Mouse (Mus musculus): ENCODE data around the gene Wnt5a. TPM values are rescaled to one million over a fixed set of nuclear protein-coding genes. Genes with fewer than 3 reads are reported as not detected.

The Wnt5a gene
- polyA plus RNA-seq, 1 experiment from 2014 or later, result 26.0 TPM

DNA sequence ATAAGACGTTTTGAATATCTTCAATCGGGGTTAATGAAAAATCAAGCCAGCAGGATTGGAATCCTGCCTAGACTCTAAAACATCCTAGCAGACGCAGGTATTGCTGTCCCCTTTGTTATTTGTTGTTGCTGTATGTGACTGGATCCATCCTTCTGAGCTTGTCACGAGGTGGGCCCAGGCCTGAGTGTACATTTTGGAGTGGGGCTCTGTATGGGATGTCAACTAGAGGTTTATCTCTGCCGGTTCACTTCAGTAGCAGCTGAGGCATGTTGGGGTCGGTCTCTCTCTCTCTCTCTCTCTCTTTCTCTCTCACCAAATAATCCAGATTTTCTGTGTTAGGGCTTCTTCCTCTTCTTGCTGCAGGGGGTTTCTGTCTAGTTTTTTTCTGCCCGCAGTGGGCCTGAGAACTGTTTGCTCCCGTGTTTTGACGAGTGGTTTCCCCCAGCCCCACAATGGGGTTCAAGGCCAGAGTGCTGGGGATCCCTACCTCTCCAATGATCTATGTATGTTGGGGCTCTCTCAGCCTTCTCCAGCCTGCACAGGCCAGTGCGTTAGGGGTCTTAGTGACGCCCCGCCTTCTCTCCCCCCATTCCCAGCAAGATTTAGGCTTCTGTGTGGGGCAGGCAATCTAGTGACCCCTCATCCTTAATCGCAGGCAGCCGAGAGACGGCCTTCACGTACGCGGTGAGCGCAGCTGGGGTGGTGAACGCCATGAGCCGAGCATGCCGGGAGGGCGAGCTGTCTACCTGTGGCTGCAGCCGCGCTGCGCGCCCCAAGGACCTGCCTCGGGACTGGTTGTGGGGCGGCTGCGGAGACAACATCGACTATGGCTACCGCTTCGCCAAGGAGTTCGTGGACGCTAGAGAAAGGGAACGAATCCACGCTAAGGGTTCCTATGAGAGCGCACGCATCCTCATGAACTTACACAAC lies 13.3 kb downstream of the Wnt5a start:
- no peak for ATAC-seq (ENCODE audit: low FRiP score, low TSS enrichment)
- H3K4me3 ChIP-seq (ENCODE audit: low read length), result no peak overlapping the region
- no peaks in the 10 kb centered on the region; the same call in 1 of the 2 replicates for H3K4me1 ChIP-seq (ENCODE audit: insufficient read depth, low read length)
- H3K4me2 ChIP-seq (replicated peaks; ENCODE audit: low read depth, low read length), result no peak overlapping the region
- H3K36me3 ChIP-seq (ENCODE audit: insufficient read depth, low read length), result peaks cover 27% of the 10 kb centered on the region; the same call in 1 of the 2 replicates
- 87% methylated on average over 39 of the region's 39 CpGs for WGBS
- H3K27me3 ChIP-seq (ENCODE audit: insufficient read depth, low read length), result peaks cover 12% of the 10 kb centered on the region
- H3K27ac ChIP-seq (ENCODE audit: low read length), result no peak overlapping the region
- no peak overlapping the region for H3K9ac ChIP-seq (replicated peaks; ENCODE audit: low read length)
- H3K9me3 ChIP-seq (ENCODE audit: low read length), result no peaks in the 10 kb centered on the region

DNA sequence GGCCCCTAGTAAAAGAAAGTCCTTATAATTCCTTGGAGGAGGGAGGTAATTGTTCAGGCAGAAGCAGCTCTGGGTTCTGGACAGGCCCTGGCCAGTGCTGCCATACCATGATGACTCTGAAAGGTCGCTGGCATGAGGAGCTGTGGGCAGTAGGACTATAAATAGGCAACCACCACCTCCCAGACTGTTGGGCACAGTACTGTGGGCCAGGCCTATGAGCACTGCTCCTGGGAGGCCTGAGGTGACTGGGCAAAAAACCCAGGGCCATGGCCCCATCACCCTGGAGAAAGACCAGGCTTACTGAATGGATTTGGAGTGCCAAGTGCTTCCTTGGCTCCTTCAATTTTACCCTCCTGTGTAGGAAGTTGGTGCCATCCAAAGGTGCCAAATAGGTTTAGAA lies 16.6 kb downstream of the Wnt5a start:
- Histone ChIP-seq H3K27me3 (ENCODE audit: insufficient read depth, low read length) (no peaks in the 10 kb centered on the region), H3K4me2 (replicated peaks; ENCODE audit: low read depth, low read length) (no peak overlapping the region), H3K9ac (replicated peaks; ENCODE audit: low read length) (no peak overlapping the region), H3K36me3 (ENCODE audit: insufficient read depth, low read length) (peaks cover 27% of the 10 kb centered on the region; the same call in 1 of the 2 replicates), H3K9me3 (ENCODE audit: low read length) (no peaks in the 10 kb centered on the region), H3K4me1 (ENCODE audit: insufficient read depth, low read length) (no peaks in the 10 kb centered on the region), H3K4me3 (ENCODE audit: low read length) (no peak overlapping the region), H3K27ac (ENCODE audit: low read length) (no peak overlapping the region)
- WGBS, result 82% methylated on average over 1 of the region's 1 CpGs
- no peak for ATAC-seq (ENCODE audit: low FRiP score, low TSS enrichment)

DNA sequence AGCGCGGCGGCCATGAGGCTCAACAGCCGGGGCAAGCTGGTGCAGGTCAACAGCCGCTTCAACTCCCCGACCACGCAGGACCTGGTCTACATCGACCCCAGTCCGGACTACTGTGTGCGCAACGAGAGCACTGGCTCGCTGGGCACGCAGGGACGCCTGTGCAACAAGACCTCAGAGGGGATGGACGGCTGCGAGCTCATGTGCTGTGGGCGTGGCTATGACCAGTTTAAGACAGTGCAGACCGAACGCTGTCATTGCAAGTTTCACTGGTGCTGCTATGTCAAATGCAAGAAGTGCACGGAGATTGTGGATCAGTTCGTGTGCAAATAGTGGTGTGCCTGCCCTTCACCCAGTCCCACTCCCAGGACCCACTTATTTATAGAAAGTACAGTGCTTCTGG lies 18.1 kb downstream of the Wnt5a start:
- 89% methylated on average over 21 of the region's 21 CpGs for WGBS
- Histone ChIP-seq H3K27ac (ENCODE audit: low read length) (no peak overlapping the region), H3K36me3 (ENCODE audit: insufficient read depth, low read length) (peaks cover 27% of the 10 kb centered on the region; the same call in 1 of the 2 replicates), H3K4me1 (ENCODE audit: insufficient read depth, low read length) (no peaks in the 10 kb centered on the region), H3K27me3 (ENCODE audit: insufficient read depth, low read length) (0 out of 2 replicates have a peak, but pooled peaks cover 3% of the 10 kb centered on the region), H3K9me3 (ENCODE audit: low read length) (no peaks in the 10 kb centered on the region), H3K9ac (replicated peaks; ENCODE audit: low read length) (no peak overlapping the region), H3K4me3 (ENCODE audit: low read length) (no peak overlapping the region), H3K4me2 (replicated peaks; ENCODE audit: low read depth, low read length) (no peak overlapping the region)
- no peak for ATAC-seq (ENCODE audit: low FRiP score, low TSS enrichment)

DNA sequence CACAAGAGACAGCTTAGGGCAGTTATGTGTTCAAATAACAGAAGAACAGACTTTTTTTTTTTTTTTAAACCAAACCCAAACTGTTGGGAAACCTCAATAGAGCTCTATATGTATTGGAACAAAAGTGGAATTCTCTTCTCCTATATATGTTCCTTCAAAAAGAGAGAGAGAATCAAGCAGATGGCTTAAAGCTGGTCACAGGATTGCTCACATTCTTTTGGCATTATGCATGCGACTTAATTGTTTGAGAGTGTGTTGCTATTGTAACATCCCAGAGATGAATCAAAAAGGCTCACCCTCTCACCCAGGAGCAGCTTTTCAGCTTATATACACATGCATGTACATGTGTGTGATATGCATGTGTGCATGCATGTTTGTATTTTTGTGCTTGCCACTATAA lies 21.0 kb downstream of the Wnt5a start:
- 80% methylated on average over 1 of the region's 1 CpGs for WGBS
- Histone ChIP-seq H3K9ac (replicated peaks; ENCODE audit: low read length) (no peak overlapping the region), H3K4me1 (ENCODE audit: insufficient read depth, low read length) (no peaks in the 10 kb centered on the region), H3K4me3 (ENCODE audit: low read length) (no peak overlapping the region), H3K27ac (ENCODE audit: low read length) (no peak overlapping the region), H3K4me2 (replicated peaks; ENCODE audit: low read depth, low read length) (no peak overlapping the region), H3K9me3 (ENCODE audit: low read length) (no peaks in the 10 kb centered on the region), H3K36me3 (ENCODE audit: insufficient read depth, low read length) (peaks cover 11% of the 10 kb centered on the region; the same call in 1 of the 2 replicates), H3K27me3 (ENCODE audit: insufficient read depth, low read length) (peaks cover 10% of the 10 kb centered on the region)
- no peak for ATAC-seq (ENCODE audit: low FRiP score, low TSS enrichment)

DNA sequence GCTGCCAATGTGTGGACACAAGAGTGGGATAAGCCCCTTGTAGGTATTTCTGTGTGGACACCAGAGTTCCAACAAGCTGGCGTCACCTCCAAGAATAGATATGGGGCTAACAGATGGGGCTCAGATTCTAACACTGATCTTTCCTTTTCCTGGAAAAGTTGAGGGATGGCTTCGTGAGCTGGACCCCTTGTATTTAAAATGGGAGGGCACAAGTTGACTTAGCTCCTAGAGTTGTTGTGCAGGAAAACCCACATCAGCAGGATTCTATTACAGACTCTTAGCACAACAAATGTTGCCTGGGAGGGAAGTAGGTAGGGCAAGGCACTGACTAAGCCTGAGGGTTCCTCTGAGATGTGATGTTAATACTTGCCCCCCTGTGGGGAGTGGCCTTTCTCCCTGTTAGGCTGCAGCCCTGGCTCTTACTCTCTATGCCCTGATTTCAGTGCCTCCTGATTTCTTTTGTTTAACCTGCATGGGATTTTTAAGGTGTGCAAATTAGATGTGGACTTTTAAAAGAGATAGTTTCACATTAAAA lies 23.7 kb downstream of the Wnt5a start:
- H3K4me3 ChIP-seq (ENCODE audit: low read length), result no peak overlapping the region
- no peaks in the 10 kb centered on the region for H3K4me1 ChIP-seq (ENCODE audit: insufficient read depth, low read length)
- H3K9me3 ChIP-seq (ENCODE audit: low read length), result no peaks in the 10 kb centered on the region
- H3K36me3 ChIP-seq (ENCODE audit: insufficient read depth, low read length), result no peaks in the 10 kb centered on the region
- 88% methylated on average over 2 of the region's 2 CpGs for WGBS
- H3K27me3 ChIP-seq (ENCODE audit: insufficient read depth, low read length), result peaks cover 21% of the 10 kb centered on the region
- no peak overlapping the region for H3K27ac ChIP-seq (ENCODE audit: low read length)
- H3K4me2 ChIP-seq (replicated peaks; ENCODE audit: low read depth, low read length), result no peak overlapping the region
- ATAC-seq (ENCODE audit: low FRiP score, low TSS enrichment), result no peak
- no peak overlapping the region for H3K9ac ChIP-seq (replicated peaks; ENCODE audit: low read length)

DNA sequence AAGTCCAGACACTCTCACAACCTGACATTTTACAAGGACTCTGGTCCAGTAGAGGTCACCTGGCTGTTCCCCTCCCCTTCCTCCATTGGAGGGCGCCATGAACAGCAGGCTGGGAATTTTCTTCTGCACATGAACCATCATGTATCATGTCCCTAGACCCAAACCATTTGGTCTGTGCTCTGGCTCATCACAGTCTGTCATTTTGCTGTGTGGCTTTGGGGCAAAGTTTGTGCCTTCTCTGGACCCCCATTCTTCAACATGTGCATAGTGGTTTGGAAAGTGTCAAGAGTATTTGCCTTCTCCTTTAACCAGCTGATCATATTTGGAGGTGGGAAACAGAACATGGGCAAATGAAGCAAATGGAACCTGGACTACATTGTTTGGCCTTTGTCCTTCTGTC lies 27.0 kb downstream of the Wnt5a start:
- no peak for ATAC-seq (ENCODE audit: low FRiP score, low TSS enrichment)

DNA sequence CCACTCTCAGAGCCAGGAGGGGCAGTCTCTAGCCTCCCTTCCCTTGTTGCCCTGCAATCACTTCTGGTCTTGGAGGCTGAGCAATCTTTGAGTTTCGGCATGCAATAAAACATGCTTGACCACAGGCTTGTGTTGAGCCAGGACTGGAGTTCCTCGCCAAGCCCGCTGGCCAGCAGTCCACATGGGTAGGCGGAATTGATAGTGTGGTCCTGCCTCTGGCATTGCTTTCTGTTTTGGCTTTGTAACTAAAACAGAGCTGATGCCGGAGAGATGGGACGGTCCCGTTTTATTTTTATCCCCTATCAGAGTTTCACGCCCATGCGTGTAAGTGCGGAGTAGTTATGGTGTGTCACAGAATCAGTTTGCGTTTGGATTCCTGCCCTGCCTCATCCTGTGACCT lies 28.4 kb downstream of the Wnt5a start:
- Histone ChIP-seq H3K4me3 (ENCODE audit: low read length) (no peak overlapping the region), H3K27me3 (ENCODE audit: insufficient read depth, low read length) (peaks cover 29% of the 10 kb centered on the region), H3K4me2 (replicated peaks; ENCODE audit: low read depth, low read length) (no peak overlapping the region), H3K4me1 (ENCODE audit: insufficient read depth, low read length) (no peaks in the 10 kb centered on the region), H3K9me3 (ENCODE audit: low read length) (no peaks in the 10 kb centered on the region), H3K9ac (replicated peaks; ENCODE audit: low read length) (no peak overlapping the region), H3K36me3 (ENCODE audit: insufficient read depth, low read length) (no peaks in the 10 kb centered on the region), H3K27ac (ENCODE audit: low read length) (no peak overlapping the region)
- WGBS, result 79% methylated on average over 11 of the region's 11 CpGs
- no peak for ATAC-seq (ENCODE audit: low FRiP score, low TSS enrichment)

More for the DNA sequence above, 27.0 kb downstream of the Wnt5a start:
- Histone ChIP-seq H3K9ac (replicated peaks; ENCODE audit: low read length) (no peak overlapping the region), H3K27ac (ENCODE audit: low read length) (no peak overlapping the region), H3K4me3 (ENCODE audit: low read length) (no peak overlapping the region), H3K4me2 (replicated peaks; ENCODE audit: low read depth, low read length) (no peak overlapping the region), H3K4me1 (ENCODE audit: insufficient read depth, low read length) (no peaks in the 10 kb centered on the region), H3K27me3 (ENCODE audit: insufficient read depth, low read length) (peaks cover 21% of the 10 kb centered on the region), H3K9me3 (ENCODE audit: low read length) (no peaks in the 10 kb centered on the region), H3K36me3 (ENCODE audit: insufficient read depth, low read length) (no peaks in the 10 kb centered on the region)
- 36% methylated on average over 1 of the region's 1 CpGs for WGBS

DNA sequence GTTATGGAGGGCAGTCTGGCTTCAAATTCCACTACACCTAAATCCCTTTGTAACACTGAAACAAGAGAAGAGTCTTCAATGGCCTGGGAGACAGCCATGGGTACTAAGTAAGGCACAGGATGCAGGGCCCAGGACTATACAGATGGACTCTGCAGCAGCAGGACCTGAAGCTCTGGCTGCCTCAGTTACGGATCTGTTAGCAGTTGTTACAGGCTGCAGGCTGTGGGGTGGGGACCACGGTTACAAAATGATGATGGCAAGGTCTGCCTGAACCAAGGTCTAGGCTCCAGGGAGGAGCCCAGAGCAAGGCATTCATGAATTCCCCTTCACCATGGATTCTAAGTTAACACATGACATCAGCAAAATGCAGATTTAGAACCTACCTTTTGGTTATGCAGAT lies 29.3 kb downstream of the Wnt5a start:
- no peak overlapping the region for H3K4me3 ChIP-seq (ENCODE audit: low read length)
- WGBS, result 82% methylated on average over 2 of the region's 2 CpGs
- H3K9ac ChIP-seq (replicated peaks; ENCODE audit: low read length), result no peak overlapping the region
- no peak overlapping the region for H3K4me2 ChIP-seq (replicated peaks; ENCODE audit: low read depth, low read length)
- H3K27ac ChIP-seq (ENCODE audit: low read length), result no peak overlapping the region
- H3K27me3 ChIP-seq (ENCODE audit: insufficient read depth, low read length), result peaks cover 29% of the 10 kb centered on the region
- no peaks in the 10 kb centered on the region for H3K9me3 ChIP-seq (ENCODE audit: low read length)
- no peaks in the 10 kb centered on the region for H3K36me3 ChIP-seq (ENCODE audit: insufficient read depth, low read length)
- H3K4me1 ChIP-seq (ENCODE audit: insufficient read depth, low read length), result no peaks in the 10 kb centered on the region
- no peak for ATAC-seq (ENCODE audit: low FRiP score, low TSS enrichment)

DNA sequence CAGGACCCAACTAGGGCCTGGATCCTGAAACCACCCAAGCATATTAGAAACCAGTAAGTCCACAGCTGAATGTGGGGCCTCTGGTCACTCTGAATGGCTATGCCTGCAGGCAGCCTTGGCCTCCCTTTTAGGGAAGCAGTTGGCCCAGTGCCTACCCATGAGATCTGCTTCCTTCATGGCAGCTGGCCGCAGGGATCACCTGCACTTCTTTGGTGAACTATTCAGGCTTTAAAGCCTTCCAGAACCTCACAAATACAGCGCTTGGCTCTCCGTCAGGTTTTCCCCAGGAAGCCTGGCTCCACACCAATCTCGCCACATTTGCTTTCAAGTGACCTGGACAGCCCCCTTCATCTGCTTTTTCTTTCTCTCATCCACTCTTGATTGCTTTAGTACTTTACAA lies 31.3 kb downstream of the Wnt5a start:
- ATAC-seq (ENCODE audit: low FRiP score, low TSS enrichment), result no peak
- 45% methylated on average over 4 of the region's 4 CpGs for WGBS

DNA sequence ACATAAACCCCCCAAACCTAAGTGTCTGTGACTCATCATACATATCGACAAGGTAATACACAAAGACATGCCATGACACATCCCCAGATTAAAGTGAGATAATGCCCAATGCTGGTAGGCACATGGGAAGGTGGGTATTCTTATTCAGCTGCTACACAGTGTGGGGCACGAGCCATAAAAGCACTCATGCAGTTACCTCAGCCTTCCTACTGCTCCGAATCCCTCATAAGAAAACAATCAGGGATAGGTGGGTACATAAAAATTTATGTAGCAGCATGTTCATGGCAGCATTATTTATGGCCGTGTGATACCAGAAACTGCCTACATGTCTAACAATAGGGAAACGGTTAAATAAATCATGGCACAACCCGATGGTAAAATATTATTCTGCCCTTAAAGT lies 35.0 kb downstream of the Wnt5a start:
- Histone ChIP-seq H3K4me1 (ENCODE audit: insufficient read depth, low read length) (peaks cover 20% of the 10 kb centered on the region), H3K27me3 (ENCODE audit: insufficient read depth, low read length) (peaks cover 12% of the 10 kb centered on the region), H3K9me3 (ENCODE audit: low read length) (no peaks in the 10 kb centered on the region), H3K27ac (ENCODE audit: low read length) (no peak overlapping the region), H3K36me3 (ENCODE audit: insufficient read depth, low read length) (no peaks in the 10 kb centered on the region), H3K4me2 (replicated peaks; ENCODE audit: low read depth, low read length) (no peak overlapping the region), H3K9ac (replicated peaks; ENCODE audit: low read length) (no peak overlapping the region), H3K4me3 (ENCODE audit: low read length) (no peak overlapping the region)
- peak; percentile 54; the same call in 1 of the 2 replicates for ATAC-seq (ENCODE audit: low FRiP score, low TSS enrichment)
- 21% methylated on average over 6 of the region's 6 CpGs for WGBS

More for the DNA sequence above, 31.3 kb downstream of the Wnt5a start:
- Histone ChIP-seq H3K4me2 (replicated peaks; ENCODE audit: low read depth, low read length) (no peak overlapping the region), H3K9me3 (ENCODE audit: low read length) (no peaks in the 10 kb centered on the region), H3K27ac (ENCODE audit: low read length) (no peak overlapping the region), H3K4me3 (ENCODE audit: low read length) (no peak overlapping the region), H3K27me3 (ENCODE audit: insufficient read depth, low read length) (peaks cover 23% of the 10 kb centered on the region), H3K4me1 (ENCODE audit: insufficient read depth, low read length) (peaks cover 7% of the 10 kb centered on the region), H3K36me3 (ENCODE audit: insufficient read depth, low read length) (no peaks in the 10 kb centered on the region), H3K9ac (replicated peaks; ENCODE audit: low read length) (no peak overlapping the region)

Measured in kidney, embryonic 16.5 days (tissue).